Comparison of ENCODE assay signal across 9 mouse cellular contexts in genomic region chr14:58034567-58034966, GRCm38 (mm10). TPM values are rescaled to one million over a fixed set of nuclear protein-coding genes. Genes with fewer than 3 reads are reported as not detected.
A peak's percentile ranks its signal among the peaks of the same experiment; 100 is the strongest.
DNase-seq lines count a peak whose midpoint lies in the region; ATAC-seq and TF ChIP-seq lines count a peak whose summit lies in the region.
"Had no signal": no experiment of that assay in that cellular context is flagged by ENCODE, and none has a peak within 500 bp of the region (broad histone marks: within the 10 kb centered on the region; RNA-seq: fewer than 3 reads in every experiment).

No protein-coding gene starts in this region.

- H3K4me2 ChIP-seq in CH12.LX (ENCODE audit: insufficient read depth, low read depth, poor library complexity, severe bottlenecking) = no peak overlapping the region
- H3K4me2 ChIP-seq: limb, embryonic 15.5 days had no signal

- peak; percentile 79 for ATAC-seq in frontal cortex, adult (ENCODE audit: low TSS enrichment)

- no peak overlapping the region for H3K4me3 ChIP-seq in CH12.LX (replicated peaks in 1 of 3; ENCODE audit: low read depth in 2 of 3, low read length in 2 of 3, poor library complexity in 1 of 3)
- H3K4me3 ChIP-seq: limb, embryonic 15.5 days had no signal

- TF ChIP-seq RAD21 in CH12.LX (IDR thresholded peaks at IDR 0.05; ENCODE audit: low read depth, low read length) = peak; percentile 85

- no peaks in the 10 kb centered on the region for H3K9me3 ChIP-seq in CH12.LX (replicated peaks; ENCODE audit: low read length)
- H3K9me3 ChIP-seq: limb, embryonic 15.5 days had no signal

- in situ Hi-C loops in CH12.LX (cut with MboI; ENCODE audit: low pct_ligation_motif_present, low pct_unique_long_range_greater_than_20kb, low sequenced_read_pairs) = loop anchor here (25.0 kb wide), 2 partner anchors 653 to 1078 kb away; no protein-coding TSS in a partner anchor

- no peak overlapping the region for H3K9ac ChIP-seq in CH12.LX (ENCODE audit: insufficient read depth, low read depth)
- H3K9ac ChIP-seq: limb, embryonic 15.5 days had no signal

- TF ChIP-seq EP300 in CH12.LX (IDR thresholded peaks at IDR 0.05; ENCODE audit: low read length) = no peak

- H3K27me3 ChIP-seq in CH12.LX (replicated peaks) = no peaks in the 10 kb centered on the region

- no peak for TF ChIP-seq POLR2A in CH12.LX (IDR thresholded peaks at IDR 0.05; ENCODE audit: low read depth, low read length)

- no peaks in the 10 kb centered on the region for H3K36me3 ChIP-seq in CH12.LX (replicated peaks in 1 of 2; ENCODE audit: control insufficient read depth in 1 of 2, insufficient read depth in 1 of 2, low read length in 1 of 2)
- H3K36me3 ChIP-seq: limb, embryonic 15.5 days had no signal

- dilution Hi-C loops in CH12.LX (cut with MboI; ENCODE audit: extremely low pct_ligation_motif_present, extremely low pct_unique_long_range_greater_than_20kb, low sequenced_read_pairs) = no loop called here

- TF ChIP-seq CTCF in CH12.LX (conservative IDR thresholded peaks at IDR 0.05 in 1 of 2, IDR thresholded peaks at IDR 0.05 in 1 of 2; ENCODE audit: low read depth in 2 of 2, low read length in 2 of 2) = peak; percentile 79 to 83

- H3K4me1 ChIP-seq in CH12.LX (ENCODE audit: control insufficient read depth in 1 of 2, insufficient read depth in 2 of 2) = no peaks in the 10 kb centered on the region
- H3K4me1 ChIP-seq: limb, embryonic 15.5 days had no signal

- H3K79me2 ChIP-seq in CH12.LX (replicated peaks; ENCODE audit: control insufficient read depth, extremely low read depth, insufficient read depth, poor library complexity, severe bottlenecking) = no peaks in the 10 kb centered on the region

- no peak overlapping the region for H3K27ac ChIP-seq in CH12.LX (ENCODE audit: insufficient read depth, low read depth)
- H3K27ac ChIP-seq: limb, embryonic 15.5 days had no signal

- DNase-seq in heart, adult 8-10 months (ENCODE audit: low spot score) = peak; percentile 32
- DNase-seq in heart, adult 11 months = no peak
- DNase-seq in CH12.LX (ENCODE audit: extremely low read depth) = peak; percentile 42
- peak; percentile 31 for DNase-seq in cerebellum, adult 11-12 months
- peak; percentile 37 to 88 for DNase-seq in layer of hippocampus, adult 18-20 months (ENCODE audit: low spot score in 2 of 2)
- DNase-seq in lung, postnatal 14 days = peak; percentile 67
- peak; percentile 29 for DNase-seq in telencephalon, adult 2 months (ENCODE audit: low read depth, low spot score)

TF ChIP-seq in CH12.LX, 34 proteins besides CTCF, POLR2A, EP300 and RAD21:
- TF ChIP-seq SMC3 (IDR thresholded peaks at IDR 0.05; ENCODE audit: low read depth, low read length) = peak; percentile 83
- peak; percentile 59 for TF ChIP-seq ZC3H11A (IDR thresholded peaks at IDR 0.05; ENCODE audit: low read depth, low read length)
- TF ChIP-seq KAT2A (IDR thresholded peaks at IDR 0.05; ENCODE audit: insufficient replicate concordance, low read length) = no peak
- no peak for TF ChIP-seq NRF1 (IDR thresholded peaks at IDR 0.05; ENCODE audit: low read depth, low read length)
- no peak for TF ChIP-seq MAFK (IDR thresholded peaks at IDR 0.05; ENCODE audit: insufficient replicate concordance, low read length)
- no peak for TF ChIP-seq IRF4 (IDR thresholded peaks at IDR 0.05; ENCODE audit: low read depth, low read length)
- TF ChIP-seq JUN (IDR thresholded peaks at IDR 0.05; ENCODE audit: insufficient read depth, low read depth, low read length) = no peak

RNA-seq across cellular contexts. Expression of gene Micu2, which starts 35.5 kb away (rescaled TPM):
- 10 to 100 TPM; 76.3 to 95.8 (median 84.0) TPM for total RNA-seq in heart, adult 8-10 months (2022)
- 39.8 and 41.4 TPM in 2 replicates for total RNA-seq in CH12.LX (2012; rRNA removed)
- 62.5 and 71.6 TPM in 2 replicates for total RNA-seq in CH12.LX (2014; rRNA removed)
- polyA plus RNA-seq in CH12.LX (2012; ENCODE audit: insufficient read length, low read depth) = 52.7 and 64.4 TPM in 2 replicates
- total RNA-seq in layer of hippocampus, adult 18-20 months (2021) = 10 to 100 TPM; 23.5 to 23.8 TPM

RNA-seq across cellular contexts. Expression of gene Fgf9, which starts 35.8 kb away (rescaled TPM):
- 1 to 10 TPM; 7.3 to 9.1 (median 7.7) TPM for total RNA-seq in heart, adult 8-10 months (2022)
- 0.13 TPM in 1 of 2 replicates, not detected in the other for total RNA-seq in CH12.LX (2012; rRNA removed)
- total RNA-seq in CH12.LX (2014; rRNA removed) = not detected in 2 replicates
- 0.09 TPM in 1 of 2 replicates, not detected in the other for polyA plus RNA-seq in CH12.LX (2012; ENCODE audit: insufficient read length, low read depth)
- 10 to 100 TPM; 17.2 to 18.4 TPM for total RNA-seq in layer of hippocampus, adult 18-20 months (2021)

Comparison
In these comparisons a context has a peak if more than half of its experiments do, and no peak if none do; other contexts are left out.
1. RNA of gene Fgf9, which starts 35.8 kb away (total RNA-seq): 17.2 to 18.4 TPM in layer of hippocampus, adult 18-20 months and 7.3 to 9.1 TPM in heart, adult 8-10 months; 0.13 TPM in CH12.LX; every median in the first group is over 4 times any median in the second.